Mouse (Mus musculus) R1 (cell line): Measurements from ENCODE around the gene Lmnb2.

Source experiments
- DNase-seq: peaks from one replicate; pipeline ENCODE4 v3.0.0-alpha.2; 2018; ENCODE audit warnings: low read depth, low spot score

Lmnb2 gene

DNA sequence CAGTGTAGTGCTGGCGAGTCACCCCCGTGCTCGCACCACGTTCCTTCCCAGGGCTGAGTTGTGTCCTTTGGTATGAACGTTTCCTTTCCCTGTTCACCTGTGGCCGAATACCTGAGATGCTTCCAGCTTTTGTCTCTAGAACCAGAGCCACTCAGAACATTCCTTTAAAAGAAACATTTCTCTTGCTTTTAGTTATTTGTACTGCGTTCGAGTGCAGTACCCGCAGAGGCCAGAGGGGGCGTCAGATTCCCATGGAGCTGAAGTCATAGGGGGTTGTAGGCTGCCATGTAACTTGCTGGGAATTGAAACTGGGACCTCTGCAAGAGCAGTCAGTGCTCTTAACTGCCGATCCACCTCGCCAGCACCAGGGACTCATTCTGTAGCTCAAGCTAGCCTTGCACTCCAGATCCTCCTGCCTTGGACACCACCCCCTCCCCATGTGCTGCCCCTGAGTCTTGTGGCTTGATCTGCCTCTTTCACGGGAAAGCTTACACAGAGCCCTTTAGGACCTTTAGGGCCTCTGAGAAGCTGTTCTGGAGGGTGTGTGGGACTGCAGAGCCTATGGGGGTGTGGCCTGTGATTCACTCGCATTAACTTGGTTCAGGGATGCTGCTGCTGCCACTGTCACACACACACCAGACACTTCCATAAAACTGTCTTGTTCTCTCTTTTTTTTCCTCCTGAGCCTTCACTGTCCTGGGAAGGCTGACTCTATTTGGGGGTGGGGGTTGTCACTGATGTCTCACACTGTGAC lies 28.8 kb upstream of the Lmnb2 start:
- peak; percentile 84 for DNase-seq

GRCm38 (mm10) chr10:80944231-80944630 lies 26.2 kb upstream of the Lmnb2 start:
- no peak for DNase-seq

GRCm38 (mm10) chr10:80943701-80944100 lies 25.7 kb upstream of the Lmnb2 start:
- DNase-seq = no peak

GRCm38 (mm10) chr10:80942919-80943318 lies 24.9 kb upstream of the Lmnb2 start:
- DNase-seq = no peak

DNA sequence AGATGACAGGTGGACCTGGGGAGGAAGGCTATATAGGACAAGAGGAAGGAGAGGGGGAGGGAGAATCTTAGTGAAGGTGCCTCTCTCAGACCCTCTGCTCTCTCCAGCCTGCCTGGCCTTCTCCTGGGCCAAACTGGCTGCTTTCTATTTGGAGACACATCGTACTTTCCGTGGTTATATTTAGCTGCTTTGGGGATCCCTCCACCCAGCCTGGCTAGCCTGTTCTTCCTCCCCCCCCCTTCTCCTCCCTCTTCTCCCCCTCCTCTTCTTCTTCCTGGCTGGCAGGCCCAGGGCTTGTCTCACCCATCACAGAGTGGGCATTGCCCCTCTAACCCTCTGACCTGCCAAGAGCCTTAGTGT lies 22.9 kb upstream of the Lmnb2 start:
- DNase-seq = no peak

GRCm38 (mm10) chr10:80940320-80940987 lies 22.4 kb upstream of the Lmnb2 start:
- peak; percentile 97 for DNase-seq

DNA sequence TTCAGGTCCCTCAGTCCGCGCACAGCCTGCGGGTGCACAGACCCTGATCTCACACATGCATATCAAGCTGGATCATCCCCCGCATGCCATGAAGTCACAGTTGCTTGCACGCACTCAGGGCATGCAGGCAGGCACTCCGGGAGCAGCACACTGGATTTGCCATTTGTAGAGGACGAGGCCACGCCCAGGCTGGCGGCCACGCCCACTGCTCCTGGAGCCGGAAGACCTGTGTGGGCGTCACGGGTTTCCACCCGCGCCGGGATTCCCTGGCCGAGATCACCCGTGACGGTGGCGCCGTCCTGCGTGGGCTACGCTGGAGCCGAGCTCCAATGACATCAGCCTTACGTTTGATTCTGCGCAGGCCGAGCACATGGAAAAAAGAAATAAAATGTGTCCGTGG lies 21.6 kb upstream of the Lmnb2 start:
- DNase-seq = peak; percentile 97

DNA sequence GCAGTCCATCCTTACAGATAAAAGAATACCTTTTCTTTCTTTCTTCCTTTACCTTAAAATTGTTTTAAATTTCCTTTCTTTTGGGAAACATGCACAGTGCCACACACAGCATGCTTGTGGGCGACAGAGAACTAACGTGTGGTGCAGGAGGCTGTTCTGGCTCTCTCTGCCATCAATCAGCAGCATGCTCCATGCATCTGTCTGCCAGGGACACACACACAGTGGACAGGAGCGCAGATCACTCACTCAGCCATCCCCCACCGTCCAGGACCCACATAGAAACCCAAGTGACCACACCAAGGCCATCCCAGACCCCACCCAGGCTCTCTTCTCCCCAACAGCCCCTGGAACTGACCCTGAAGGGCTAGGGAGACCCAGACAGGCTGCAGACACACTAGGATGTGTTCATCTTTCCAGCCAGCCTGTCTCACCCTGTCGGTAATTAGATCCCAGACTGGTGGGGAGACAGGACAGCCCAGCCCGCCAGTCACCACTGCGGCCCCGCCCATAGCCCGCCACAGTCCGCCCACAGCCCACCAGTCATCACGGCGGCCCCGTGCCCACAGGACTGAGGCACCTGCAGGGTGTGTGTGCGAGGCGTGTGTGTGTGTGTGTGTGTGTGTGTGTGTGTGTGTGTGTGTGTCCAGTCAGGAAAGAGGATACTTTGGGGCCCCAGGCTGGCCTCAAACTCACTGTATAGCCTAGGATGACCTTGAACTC lies 20.9 kb upstream of the Lmnb2 start:
- DNase-seq = no peak

GRCm38 (mm10) chr10:80937646-80938045 lies 19.6 kb upstream of the Lmnb2 start:
- no peak for DNase-seq

GRCm38 (mm10) chr10:80936810-80937164 lies 18.7 kb upstream of the Lmnb2 start:
- no peak for DNase-seq

GRCm38 (mm10) chr10:80936135-80936809 lies 18.2 kb upstream of the Lmnb2 start:
- no peak for DNase-seq

GRCm38 (mm10) chr10:80935698-80936097 lies 17.7 kb upstream of the Lmnb2 start:
- peak; percentile 60 for DNase-seq

GRCm38 (mm10) chr10:80935241-80935640 lies 17.2 kb upstream of the Lmnb2 start:
- DNase-seq = no peak

- DNase-seq = no peak
Measured at GRCm38 (mm10) chr10:80934136-80934985, 16.3 kb upstream of the Lmnb2 start.

DNA sequence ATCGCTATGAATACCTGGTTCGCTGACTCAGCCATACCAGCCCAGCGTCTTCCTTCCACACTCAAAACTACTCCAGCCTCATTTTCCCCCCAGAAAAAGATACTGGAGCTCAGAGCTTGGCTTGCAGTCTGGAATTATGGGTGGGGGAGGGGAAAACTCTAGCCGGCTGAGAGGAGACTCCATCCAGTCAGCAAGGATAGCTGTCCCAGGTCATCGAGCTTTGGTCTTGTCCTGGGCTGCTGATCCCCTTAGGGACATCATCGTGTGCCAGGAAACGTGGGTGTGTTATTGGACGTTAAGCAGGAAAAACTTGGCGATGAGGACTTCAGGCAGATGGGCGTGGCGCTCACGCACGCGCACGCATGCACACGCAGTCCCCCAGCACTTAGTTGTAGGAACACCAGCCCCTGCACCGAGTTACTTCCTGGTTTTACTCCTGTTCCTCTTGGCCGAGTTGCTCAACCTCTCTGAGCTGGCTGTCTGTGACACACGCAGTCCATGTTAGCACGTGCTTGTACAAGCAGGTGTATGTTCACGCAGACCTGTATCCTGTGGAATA lies 15.5 kb upstream of the Lmnb2 start:
- peak; percentile 72 for DNase-seq

GRCm38 (mm10) chr10:80932700-80933420 lies 14.8 kb upstream of the Lmnb2 start:
- no peak for DNase-seq

- DNase-seq = no peak
Measured at GRCm38 (mm10) chr10:80932206-80932605, 14.2 kb upstream of the Lmnb2 start.

DNA sequence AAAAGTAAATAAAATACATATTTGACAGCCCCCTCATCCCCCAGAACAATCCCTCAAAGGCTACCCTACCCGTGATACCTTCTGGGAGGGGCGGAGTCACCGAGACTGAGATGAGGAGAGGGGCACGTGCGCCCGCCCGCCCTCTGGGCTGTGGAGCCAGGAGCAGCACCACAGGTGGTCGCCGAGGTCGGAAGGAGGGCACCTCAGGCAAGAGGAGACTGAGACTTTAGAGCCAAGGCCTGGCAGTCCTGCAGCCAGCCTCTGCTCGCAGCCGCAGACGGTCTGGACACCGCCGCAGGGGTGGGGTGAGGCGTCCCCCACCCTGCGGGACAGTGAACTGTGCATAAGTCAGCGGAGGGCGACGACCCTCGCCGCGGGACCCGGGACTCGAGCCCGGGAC lies 13.7 kb upstream of the Lmnb2 start:
- DNase-seq = no peak

DNA sequence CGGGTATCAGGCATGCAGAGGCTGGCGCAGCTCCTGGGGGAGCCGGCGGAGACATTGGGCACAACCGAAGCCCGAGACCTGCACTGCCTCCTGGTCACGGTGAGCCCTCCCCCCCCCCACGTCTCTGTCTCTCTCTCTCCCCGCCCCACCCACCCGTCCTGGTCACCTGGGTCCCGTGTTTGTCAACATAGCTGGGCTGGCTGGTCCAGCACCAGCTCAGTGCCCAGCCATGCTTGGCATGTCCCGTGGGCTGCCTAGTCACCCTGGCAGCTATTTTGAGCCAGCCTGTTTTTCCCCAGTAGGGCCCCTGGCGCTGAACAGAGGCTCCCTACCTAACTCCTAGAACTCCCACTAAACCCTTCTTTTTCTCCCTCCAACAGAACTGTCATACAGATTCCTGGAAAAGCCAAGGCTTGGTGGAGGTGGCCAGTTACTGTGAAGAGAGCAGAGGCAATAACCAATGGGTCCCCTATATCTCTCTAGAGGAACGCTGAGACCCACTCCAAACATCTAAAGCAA lies 13.2 kb upstream of the Lmnb2 start:
- DNase-seq = no peak
